Mouse (Mus musculus) stomach, embryonic 16.5 days (tissue): ENCODE data around the gene Cyp2c37. TPM values are rescaled to one million over a fixed set of nuclear protein-coding genes. Genes with fewer than 3 reads are reported as not detected.
"Not testable (repeated sequence)": the region's sequence is repeated elsewhere in the genome, so short reads cannot be mapped to it uniquely, and the experiment has no call there.

Experiments
- ATAC-seq: fragments of 200-750 bp; cut with Nextera tagmentation; 2 replicates; pipeline ENCODE4 v1.8.0; 2017; ENCODE audit warnings: moderate number of reproducible peaks, moderate TSS enrichment; ENCODE audit not compliant: insufficient read depth, low FRiP score
- H3K27ac ChIP-seq: fragments of 300-500 bp; sonication (generic); 2 replicates; pipeline ENCODE4 v1.5.1; 2014; ENCODE audit warnings: low read length
- H3K27me3 ChIP-seq: fragments of 300-500 bp; sonication (generic); 2 replicates; pipeline ENCODE4 v1.6.1; 2014; ENCODE audit warnings: low read length, control low read depth, mixed read lengths; ENCODE audit not compliant: control insufficient read depth, insufficient read depth
- H3K36me3 ChIP-seq: fragments of 300-500 bp; sonication (generic); 2 replicates; pipeline ENCODE4 v1.6.1; 2014; ENCODE audit warnings: low read length; ENCODE audit not compliant: control insufficient read depth, insufficient read depth
- H3K4me1 ChIP-seq: fragments of 300-500 bp; sonication (generic); 2 replicates; pipeline ENCODE4 v1.6.1; 2014; ENCODE audit warnings: low read length, control low read depth, mixed read lengths; ENCODE audit not compliant: control insufficient read depth, insufficient read depth
- H3K4me2 ChIP-seq: fragments of 300-500 bp; sonication (generic); 2 replicates; pipeline ENCODE4 v1.6.1; 2014; ENCODE audit warnings: low read depth, low read length, mixed read lengths
- H3K4me3 ChIP-seq: fragments of 300-500 bp; sonication (generic); replicated peaks from 2 replicates; pipeline ENCODE4 v1.5.1; 2014; ENCODE audit warnings: mild to moderate bottlenecking, low read length
- H3K9ac ChIP-seq: fragments of 300-500 bp; sonication (generic); 2 replicates; pipeline ENCODE4 v1.6.1; 2014; ENCODE audit warnings: low read length
- H3K9me3 ChIP-seq: fragments of 300-500 bp; sonication (generic); replicated peaks from 2 replicates; pipeline ENCODE4 v1.6.1; 2016; ENCODE audit warnings: low read length, control low read depth; ENCODE audit not compliant: control insufficient read depth
- WGBS: fragments of 180-500 bp; shearing (Covaris S2); extraction: QIAGEN DNeasy Blood & Tissue Kit; methylation state at CpG from one replicate; pipeline ENCODE4 v1.1.7; 2014; 5-methylcytosine and 5-hydroxymethylcytosine counted together
- polyA plus RNA-seq: library from polyadenylated mRNA; unstranded; fragments of >200 nt; fragmentation: Nextera tagmentation; extraction: Ambion mirVana; gene quantifications from 2 replicates; pipeline ENCODE4 v1.2.1, GENCODE M21; 2015

Cyp2c37 gene
- 0.06 TPM in 1 of 2 replicates, not detected in the other for polyA plus RNA-seq

- WGBS: 92% methylated on average over 1 of the region's 1 CpGs
These were observed at the start of gene Cyp2c37 for GRCm38 (mm10) chr19:39992140-39992539. Gene Cyp2c37, plus strand, starts transcription at chr19:39992424.

GRCm38 (mm10) chr19:39960861-39961260, 31.4 kb upstream of the Cyp2c37 start:
- not testable (repeated sequence) for H3K4me3 ChIP-seq, H3K4me2 ChIP-seq, ATAC-seq, H3K27me3 ChIP-seq, H3K27ac ChIP-seq, H3K9ac ChIP-seq, H3K9me3 ChIP-seq, H3K4me1 ChIP-seq, H3K36me3 ChIP-seq

More at GRCm38 (mm10) chr19:39992140-39992539, at the start of gene Cyp2c37:
- not testable (repeated sequence) for ATAC-seq, H3K9ac ChIP-seq, H3K27ac ChIP-seq, H3K4me2 ChIP-seq, H3K4me1 ChIP-seq, H3K4me3 ChIP-seq, H3K9me3 ChIP-seq, H3K36me3 ChIP-seq, H3K27me3 ChIP-seq

- 89% methylated on average over 3 of the region's 3 CpGs for WGBS
- H3K27ac ChIP-seq, ATAC-seq, H3K4me1 ChIP-seq, H3K4me2 ChIP-seq, H3K9ac ChIP-seq, H3K9me3 ChIP-seq, H3K4me3 ChIP-seq, H3K36me3 ChIP-seq, H3K27me3 ChIP-seq: not testable (repeated sequence)
These were observed 21.1 kb upstream of the Cyp2c37 start for GRCm38 (mm10) chr19:39971096-39971495.

- H3K9ac ChIP-seq: no peak overlapping the region
- no peaks in the 10 kb centered on the region for H3K27me3 ChIP-seq
- 61% methylated on average over 2 of the region's 2 CpGs for WGBS
- no peak overlapping the region for H3K27ac ChIP-seq
- no peak for ATAC-seq
- no peak overlapping the region for H3K4me2 ChIP-seq
- no peak overlapping the region for H3K4me3 ChIP-seq
- no peaks in the 10 kb centered on the region for H3K36me3 ChIP-seq
- no peaks in the 10 kb centered on the region for H3K4me1 ChIP-seq
- no peaks in the 10 kb centered on the region for H3K9me3 ChIP-seq
These were observed 2.8 kb upstream of the Cyp2c37 start for GRCm38 (mm10) chr19:39989471-39989870.

Other genes starting within 250 kb of the Cyp2c37 start
- not detected in 2 replicates for gene Cyp2c40, start 179.6 kb upstream of the Cyp2c37 start, polyA plus RNA-seq
- not detected in 2 replicates for gene Cyp2c69, start 105.6 kb upstream of the Cyp2c37 start, polyA plus RNA-seq
- gene Cyp2c54, start 81.4 kb downstream of the Cyp2c37 start, polyA plus RNA-seq: not detected in 2 replicates
- not detected in 2 replicates for gene Cyp2c50, start 97.3 kb downstream of the Cyp2c37 start, polyA plus RNA-seq
- 2.7 and 3.2 TPM in 2 replicates for gene Cyp2c70, start 194.9 kb downstream of the Cyp2c37 start, polyA plus RNA-seq